Mouse (Mus musculus) thymus, adult 2 months (tissue): ENCODE measurements at regions not wholly inside any gene's neighbourhood (a gene's known extent, or its start where the extent isn't known, plus 50 kb on each side); places are given as distances from the start of the nearest gene placed in this dataset.

Experiments used
- CTCF ChIP-seq: fragments of 200-500 bp; IDR thresholded peaks from 2 replicates; pipeline ENCODE4 v1.5.1; 2012; ENCODE audit warnings: mild to moderate bottlenecking, control low read depth, low read length, moderate library complexity, borderline replicate concordance; ENCODE audit not compliant: control insufficient read depth, poor library complexity, insufficient read depth; ENCODE audit errors: extremely low read depth
- POLR2A ChIP-seq: fragments of 200-500 bp; IDR thresholded peaks from 2 replicates; pipeline ENCODE4 v1.6.1; 2012; ENCODE audit warnings: mild to moderate bottlenecking, low read length, control low read depth, moderate library complexity; ENCODE audit not compliant: control insufficient read depth, poor library complexity, insufficient read depth; ENCODE audit errors: extremely low read depth

DNA sequence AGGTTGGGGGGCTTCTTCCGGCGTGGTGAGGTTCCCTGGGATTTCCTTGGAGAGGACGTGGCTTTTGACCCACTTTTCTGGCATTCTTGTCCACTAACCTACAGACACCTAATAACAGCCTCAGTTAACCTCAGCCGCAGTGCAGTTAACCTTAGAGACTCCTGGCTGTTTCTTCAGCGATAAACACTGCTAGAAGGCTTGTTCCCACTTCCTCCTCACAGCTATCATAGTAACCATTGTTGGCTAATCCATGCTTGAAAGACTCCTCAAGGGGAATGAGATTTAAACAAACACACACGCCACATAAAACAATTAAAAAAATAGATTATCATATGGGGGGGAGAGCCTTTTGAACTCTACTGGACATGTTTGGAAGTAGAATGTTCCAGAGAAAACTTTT, 58.0 kb upstream of the Enpp6 start:
- TF ChIP-seq CTCF (no peak), POLR2A (no peak)
